In genomic region chrX:164027607-164028289, GRCm38 (mm10) we compare ENCODE assay signal across 8 mouse cellular contexts. TPM values are rescaled to one million over a fixed set of nuclear protein-coding genes. Genes with fewer than 3 reads are reported as not detected.
DNase-seq lines count a peak whose midpoint lies in the region; ATAC-seq lines count a peak whose summit lies in the region.

Gene Car5b (minus strand): TSS chrX:164027997.

- no peaks in the 10 kb centered on the region for H3K36me3 ChIP-seq in hindbrain, embryonic 14.5 days (replicated peaks; ENCODE audit: control insufficient read depth, insufficient read depth)

- H3K9ac ChIP-seq in hindbrain, embryonic 14.5 days, result no peak within 1 kb of the TSS

- no peak within 1 kb of the TSS for H3K27ac ChIP-seq in hindbrain, embryonic 14.5 days

- H3K4me3 ChIP-seq in hindbrain, embryonic 14.5 days (replicated peaks; ENCODE audit: low read length), result peak within 1 kb of the TSS; percentile 23

- H3K27me3 ChIP-seq in hindbrain, embryonic 14.5 days (ENCODE audit: control insufficient read depth, insufficient read depth, low read length), result peaks cover 7% of the 10 kb centered on the region

- H3K4me2 ChIP-seq in hindbrain, embryonic 14.5 days (replicated peaks), result peak within 1 kb of the TSS; percentile 50

- peak; percentile 68 for DNase-seq in WW6 (ENCODE audit: low read depth, low spot score)
- DNase-seq in cerebellum, postnatal 4 days (ENCODE audit: low spot score in 2 of 2), result peak; percentile 19 to 55
- peak; percentile 19 to 43 for DNase-seq in frontal cortex, postnatal 36 days (ENCODE audit: low spot score in 2 of 2)
- DNase-seq in hindbrain, embryonic 14.5 days (ENCODE audit: low spot score), result peak; percentile 51
- peak; percentile 47 to 49 for DNase-seq in layer of hippocampus, postnatal 36 days
- DNase-seq in lung, postnatal 25 days (ENCODE audit: low spot score), result peak; percentile 93
- peak; percentile 83 for DNase-seq in retina, embryonic 14.5 days (ENCODE audit: low spot score)
- DNase-seq in thymus, postnatal 36 days, result peak; percentile 55 to 74

- ATAC-seq in hindbrain, embryonic 14.5 days (ENCODE audit: low FRiP score), result peak; percentile 84; the same call in 1 of the 2 replicates

- no peaks in the 10 kb centered on the region for H3K9me3 ChIP-seq in hindbrain, embryonic 14.5 days (ENCODE audit: control insufficient read depth, low read length)

- H3K4me1 ChIP-seq in hindbrain, embryonic 14.5 days (replicated peaks; ENCODE audit: control insufficient read depth, insufficient read depth, low read length), result no peaks in the 10 kb centered on the region

- WGBS in hindbrain, embryonic 14.5 days, result 25% methylated on average over 21 of the region's 22 CpGs

RNA-seq across cellular contexts. Expression of gene Car5b, which starts in this region (rescaled TPM):
- 0.95 and 1.1 TPM in 2 replicates for polyA plus RNA-seq in hindbrain, embryonic 14.5 days (2014; fragmentation: Nextera tagmentation; extraction: Ambion mirVana)
- 1 to 10 TPM; 2.6 to 3.9 TPM for total RNA-seq in layer of hippocampus, postnatal 36 days (2021)

Comparison
In these comparisons a context has a peak if more than half of its experiments do, and no peak if none do; other contexts are left out.
1. DNase-seq: peak in every context shown above with its lines; median percentile 93 in lung, postnatal 25 days; 83 in retina, embryonic 14.5 days; 68 in WW6; 64 in thymus, postnatal 36 days; 51 in hindbrain, embryonic 14.5 days; 48 in layer of hippocampus, postnatal 36 days; 37 in cerebellum, postnatal 4 days; 31 in frontal cortex, postnatal 36 days.